In the genomic region with DNA sequence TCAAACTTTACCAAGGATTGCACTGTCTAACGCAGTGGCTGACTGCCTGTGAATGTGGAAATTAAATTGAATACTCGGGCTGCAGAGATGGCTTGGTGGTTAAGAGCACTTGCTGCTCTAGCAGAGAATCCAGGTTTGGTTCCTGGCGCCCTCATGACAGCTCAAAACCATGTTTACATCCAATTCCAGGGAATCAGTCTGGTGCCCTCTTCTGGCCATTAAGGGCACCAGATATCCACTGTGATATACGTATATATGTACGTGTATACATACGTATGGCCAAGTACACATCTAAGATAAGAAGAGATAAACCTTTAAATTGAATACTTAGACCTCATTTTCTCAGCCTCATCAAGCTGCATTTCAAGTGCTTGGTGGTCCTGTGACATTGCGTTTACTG, we compare ENCODE assay signal across 19 mouse cellular contexts. TPM values are rescaled to one million over a fixed set of nuclear protein-coding genes. Genes with fewer than 3 reads are reported as not detected.
A peak's percentile ranks its signal among the peaks of the same experiment; 100 is the strongest.
DNase-seq lines count a peak whose midpoint lies in the region; ATAC-seq lines count a peak whose summit lies in the region.
"Had no signal": no experiment of that assay in that cellular context is flagged by ENCODE, and none has a peak within 500 bp of the region (broad histone marks: within the 10 kb centered on the region; RNA-seq: fewer than 3 reads in every experiment).

No protein-coding gene starts in this region.

- 85% methylated on average over 7 of the region's 7 CpGs for WGBS in heart, embryonic 13.5 days
- 92% methylated on average over 7 of the region's 7 CpGs for WGBS in midbrain, embryonic 10.5 days
- 90% methylated on average over 7 of the region's 7 CpGs for WGBS in midbrain, embryonic 15.5 days

- peaks cover 59% of the 10 kb centered on the region for H3K36me3 ChIP-seq in heart, embryonic 13.5 days
- H3K36me3 ChIP-seq in midbrain, embryonic 10.5 days = peaks cover 65% of the 10 kb centered on the region
- peaks cover 11% of the 10 kb centered on the region; the same call in 1 of the 2 replicates for H3K36me3 ChIP-seq in midbrain, embryonic 15.5 days (replicated peaks)

- H3K4me1 ChIP-seq in heart, embryonic 13.5 days = peaks cover 67% of the 10 kb centered on the region
- H3K4me1 ChIP-seq in midbrain, embryonic 10.5 days = peaks cover 73% of the 10 kb centered on the region
- peaks cover 53% of the 10 kb centered on the region for H3K4me1 ChIP-seq in midbrain, embryonic 15.5 days

- H3K4me2 ChIP-seq in heart, embryonic 13.5 days = no peak overlapping the region
- H3K4me2 ChIP-seq in midbrain, embryonic 15.5 days = no peak overlapping the region
- H3K4me2 ChIP-seq: limb, embryonic 15.5 days had no signal

- intact Hi-C loops in heart, postnatal 36 days (cut with DNase I) = no loop called here

- ATAC-seq in heart, embryonic 13.5 days (ENCODE audit: extremely low read depth, insufficient number of reproducible peaks, low FRiP score, low TSS enrichment) = no peak
- ATAC-seq in midbrain, embryonic 15.5 days (replicated peaks) = no peak
- ATAC-seq: Patski had no signal

- H3K4me3 ChIP-seq in heart, embryonic 13.5 days = 0 out of 2 replicates have a peak overlapping the region, but pooled peaks have one; percentile 92
- H3K4me3 ChIP-seq in midbrain, embryonic 10.5 days = peak overlapping the region; percentile 95; the same call in 1 of the 2 replicates
- H3K4me3 ChIP-seq in midbrain, embryonic 15.5 days = no peak overlapping the region

- DNase-seq in heart, postnatal 36 days = no peak
- no peak for DNase-seq in midbrain, embryonic 10.5 days (ENCODE audit: low spot score)
- peak; percentile 84 for DNase-seq in ZHBTc4 (ENCODE audit: low read depth, low spot score)
- no peak for DNase-seq in neural tube, embryonic 10.5 days (ENCODE audit: extremely low spot score, low spot score)
- DNase-seq in thymus, postnatal 10 days (ENCODE audit: low spot score in 2 of 2) = no peak
- DNase-seq: adrenal gland, postnatal 14 days; heart, adult 18-20 months; kidney, postnatal 14 days; layer of hippocampus, postnatal 36 days; right cerebral cortex, postnatal 25 days; thymus, postnatal 4 days had no signal

- no peak overlapping the region for H3K27ac ChIP-seq in heart, embryonic 13.5 days (replicated peaks)
- H3K27ac ChIP-seq in midbrain, embryonic 10.5 days (replicated peaks) = no peak overlapping the region
- no peak overlapping the region for H3K27ac ChIP-seq in midbrain, embryonic 15.5 days
- H3K27ac ChIP-seq: embryonic facial prominence, embryonic 12.5 days; hindbrain, embryonic 13.5 days; limb, embryonic 15.5 days; macrophage had no signal

- peaks cover 11% of the 10 kb centered on the region for H3K27me3 ChIP-seq in heart, embryonic 13.5 days (replicated peaks)
- peaks cover 15% of the 10 kb centered on the region for H3K27me3 ChIP-seq in midbrain, embryonic 10.5 days (ENCODE audit: low read depth, poor library complexity, severe bottlenecking)
- peaks cover 12% of the 10 kb centered on the region for H3K27me3 ChIP-seq in midbrain, embryonic 15.5 days (replicated peaks)
- H3K27me3 ChIP-seq: Patski had no signal

- no peaks in the 10 kb centered on the region for H3K9me3 ChIP-seq in heart, embryonic 13.5 days
- H3K9me3 ChIP-seq in midbrain, embryonic 10.5 days (replicated peaks) = no peaks in the 10 kb centered on the region; the same call in 1 of the 2 replicates
- H3K9me3 ChIP-seq in midbrain, embryonic 15.5 days = no peaks in the 10 kb centered on the region
- H3K9me3 ChIP-seq: embryonic facial prominence, embryonic 12.5 days; hindbrain, embryonic 13.5 days; limb, embryonic 15.5 days had no signal

- H3K9ac ChIP-seq in heart, embryonic 13.5 days = no peak overlapping the region
- H3K9ac ChIP-seq in midbrain, embryonic 15.5 days = no peak overlapping the region
- H3K9ac ChIP-seq: embryonic facial prominence, embryonic 12.5 days; hindbrain, embryonic 13.5 days; limb, embryonic 15.5 days had no signal

RNA-seq across cellular contexts. Expression of a gene that starts 3.0 kb away (rescaled TPM):
- 1.7 and 1.9 TPM in 2 replicates for polyA plus RNA-seq in heart, embryonic 13.5 days (2015; fragmentation: Nextera tagmentation; extraction: Ambion mirVana)
- 10 to 100 TPM; 67.0 to 68.8 TPM for total RNA-seq in heart, postnatal 36 days (2021)
- 2.1 and 2.6 TPM in 2 replicates for polyA plus RNA-seq in midbrain, embryonic 10.5 days (2016; fragmentation: Nextera tagmentation; extraction: Ambion mirVana)
- polyA plus RNA-seq in midbrain, embryonic 15.5 days (2015; fragmentation: Nextera tagmentation; extraction: Ambion mirVana) = 3.9 and 4.4 TPM in 2 replicates

RNA-seq across cellular contexts. Expression of a gene that starts 19.4 kb away (rescaled TPM):
- polyA plus RNA-seq in heart, embryonic 13.5 days (2015; fragmentation: Nextera tagmentation; extraction: Ambion mirVana) = 44.1 and 53.7 TPM in 2 replicates
- total RNA-seq in heart, postnatal 36 days (2021) = 100 to 1,000 TPM; 146 TPM
- polyA plus RNA-seq in midbrain, embryonic 10.5 days (2016; fragmentation: Nextera tagmentation; extraction: Ambion mirVana) = 20.5 and 21.7 TPM in 2 replicates
- polyA plus RNA-seq in midbrain, embryonic 15.5 days (2015; fragmentation: Nextera tagmentation; extraction: Ambion mirVana) = 21.6 and 26.4 TPM in 2 replicates

RNA-seq across cellular contexts. Expression of a gene that starts 34.1 kb away (rescaled TPM):
- 10.5 and 11.0 TPM in 2 replicates for polyA plus RNA-seq in heart, embryonic 13.5 days (2015; fragmentation: Nextera tagmentation; extraction: Ambion mirVana)
- 1 to 10 TPM; 5.2 to 7.4 TPM for total RNA-seq in heart, postnatal 36 days (2021)
- polyA plus RNA-seq in midbrain, embryonic 10.5 days (2016; fragmentation: Nextera tagmentation; extraction: Ambion mirVana) = 16.0 and 18.6 TPM in 2 replicates
- polyA plus RNA-seq in midbrain, embryonic 15.5 days (2015; fragmentation: Nextera tagmentation; extraction: Ambion mirVana) = 23.1 TPM in 2 replicates
- total RNA-seq: monocyte, adult 5-6 weeks had no signal

RNA-seq across cellular contexts. Expression of a gene that starts 36.7 kb away (rescaled TPM):
- 1.1 and 1.4 TPM in 2 replicates for polyA plus RNA-seq in heart, embryonic 13.5 days (2015; fragmentation: Nextera tagmentation; extraction: Ambion mirVana)
- total RNA-seq in heart, postnatal 36 days (2021) = 1 to 10 TPM in 1 of 2 experiments, under 1 TPM in 1; 0.95 to 2.4 TPM
- 10.4 and 13.3 TPM in 2 replicates for polyA plus RNA-seq in midbrain, embryonic 10.5 days (2016; fragmentation: Nextera tagmentation; extraction: Ambion mirVana)
- 1.9 and 2.5 TPM in 2 replicates for polyA plus RNA-seq in midbrain, embryonic 15.5 days (2015; fragmentation: Nextera tagmentation; extraction: Ambion mirVana)

RNA-seq across cellular contexts. Expression of a gene that starts 37.0 kb away (rescaled TPM):
- polyA plus RNA-seq in heart, embryonic 13.5 days (2015; fragmentation: Nextera tagmentation; extraction: Ambion mirVana) = 371 and 445 TPM in 2 replicates
- total RNA-seq in heart, postnatal 36 days (2021) = 100 to 1,000 TPM; 141 to 151 TPM
- polyA plus RNA-seq in midbrain, embryonic 10.5 days (2016; fragmentation: Nextera tagmentation; extraction: Ambion mirVana) = 606 and 631 TPM in 2 replicates
- polyA plus RNA-seq in midbrain, embryonic 15.5 days (2015; fragmentation: Nextera tagmentation; extraction: Ambion mirVana) = 421 and 431 TPM in 2 replicates
